Mouse (Mus musculus): ENCODE measurements around the gene Lrrfip1. TPM values are rescaled to one million over a fixed set of nuclear protein-coding genes. Genes with fewer than 3 reads are reported as not detected.
A peak's percentile ranks its signal among the peaks of the same experiment; 100 is the strongest.

Gene Lrrfip1
- polyA plus RNA-seq, 1 experiment from 2014 or later: 38.0 TPM

- no peak overlapping the region for H3K4me3 ChIP-seq
- no peaks in the 10 kb centered on the region for H3K9me3 ChIP-seq
- H3K36me3 ChIP-seq (replicated peaks): no peaks in the 10 kb centered on the region
- no peak for ATAC-seq (replicated peaks)
- no peaks in the 10 kb centered on the region for H3K27me3 ChIP-seq (replicated peaks)
- no peak overlapping the region for H3K27ac ChIP-seq
- H3K4me1 ChIP-seq: peaks cover 9% of the 10 kb centered on the region
- no peak overlapping the region for H3K4me2 ChIP-seq
- H3K9ac ChIP-seq: no peak overlapping the region
- WGBS: 76% methylated on average over 3 of the region's 3 CpGs
These were observed 15.3 kb downstream of the Lrrfip1 start for GRCm38 (mm10) chr1:91013803-91014202.

DNA sequence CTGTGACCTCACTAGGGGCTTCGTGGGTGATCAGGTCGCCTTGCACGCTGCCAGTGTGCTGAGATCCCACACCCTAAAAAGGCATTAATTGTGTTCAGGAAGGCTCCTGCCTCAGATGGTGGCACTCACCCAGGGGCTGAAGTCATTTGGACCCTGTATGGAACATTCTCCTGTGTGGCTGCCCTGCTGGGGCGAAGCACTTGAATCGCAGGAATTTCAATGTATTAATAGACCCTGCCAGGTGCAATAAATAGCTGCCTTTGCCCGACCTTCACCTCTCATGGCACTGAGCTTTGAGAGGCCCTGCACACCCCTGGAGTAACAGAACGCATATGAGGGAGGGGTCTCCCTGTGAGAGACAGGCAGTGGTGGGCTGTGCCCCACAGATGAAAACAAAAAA is 17.0 kb downstream of the Lrrfip1 start:
- Histone ChIP-seq H3K4me1 (peaks cover 9% of the 10 kb centered on the region), H3K27me3 (replicated peaks) (no peaks in the 10 kb centered on the region), H3K4me2 (no peak overlapping the region), H3K9me3 (no peaks in the 10 kb centered on the region), H3K9ac (no peak overlapping the region), H3K4me3 (no peak overlapping the region), H3K27ac (no peak overlapping the region), H3K36me3 (replicated peaks) (no peaks in the 10 kb centered on the region)
- ATAC-seq (replicated peaks): no peak
- WGBS: 81% methylated on average over 7 of the region's 7 CpGs

DNA sequence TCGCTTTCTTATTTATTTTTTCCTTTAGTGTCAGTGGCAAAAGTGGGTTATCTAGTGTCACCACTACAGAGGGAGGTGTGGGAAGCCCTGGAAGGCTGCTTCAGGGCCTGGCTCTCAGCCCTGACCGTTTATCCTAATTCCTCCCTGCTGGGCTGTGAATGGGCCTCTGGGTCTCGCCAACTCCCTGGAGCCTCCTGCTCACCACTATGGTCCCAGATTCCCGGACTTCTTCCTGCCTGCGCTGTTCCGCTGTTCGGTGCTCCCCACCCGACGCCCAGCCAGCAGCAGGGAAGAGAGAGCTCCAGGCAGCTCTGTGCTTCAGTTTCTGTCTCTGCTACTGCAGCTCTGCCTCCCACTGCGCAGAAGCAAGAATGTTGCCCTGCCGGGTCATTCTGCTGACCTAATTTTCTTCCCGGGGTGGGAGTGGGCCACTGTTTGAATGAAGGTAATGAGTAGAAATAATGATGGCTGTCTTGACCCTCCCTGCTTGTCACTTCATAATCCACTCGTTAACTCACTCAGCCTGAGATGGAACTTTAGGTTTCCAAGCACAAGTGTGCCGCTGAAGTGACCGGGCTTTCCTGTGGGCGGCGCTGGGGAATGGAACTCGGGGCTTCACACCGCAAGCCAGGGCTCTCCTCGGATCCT is 18.7 kb downstream of the Lrrfip1 start:
- WGBS: 12% methylated on average over 20 of the region's 20 CpGs
- Histone ChIP-seq H3K27ac (no peak overlapping the region), H3K9me3 (no peaks in the 10 kb centered on the region), H3K4me2 (peak overlapping the region; percentile 32), H3K4me1 (peaks cover 9% of the 10 kb centered on the region), H3K36me3 (replicated peaks) (no peaks in the 10 kb centered on the region), H3K27me3 (replicated peaks) (no peaks in the 10 kb centered on the region), H3K4me3 (0 out of 2 replicates have a peak overlapping the region, but pooled peaks have one; percentile 2), H3K9ac (no peak overlapping the region; the same call in 1 of the 2 replicates)
- no peak for ATAC-seq (replicated peaks)

DNA sequence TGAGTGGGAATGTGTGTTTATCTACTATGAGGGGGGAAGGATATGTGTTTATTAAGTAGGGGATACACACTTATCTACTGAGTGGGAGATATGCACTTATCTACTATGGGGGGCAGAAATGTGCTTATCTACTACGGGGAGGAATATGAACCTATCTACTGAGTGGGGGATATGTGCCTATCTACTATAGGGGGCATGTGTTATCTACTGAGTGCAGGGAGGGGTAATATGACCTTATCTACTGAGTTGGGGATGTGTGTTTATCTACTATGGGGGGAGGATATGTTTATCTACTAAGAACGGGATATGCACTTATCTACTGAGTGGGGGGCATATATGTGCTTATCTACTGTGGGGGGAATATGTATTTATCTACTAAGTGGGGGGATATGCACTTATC is 20.8 kb downstream of the Lrrfip1 start:
- H3K4me3 ChIP-seq: no peak overlapping the region
- H3K9ac ChIP-seq: no peak overlapping the region
- H3K36me3 ChIP-seq (replicated peaks): no peaks in the 10 kb centered on the region
- no peak overlapping the region for H3K27ac ChIP-seq
- H3K4me1 ChIP-seq: peaks cover 9% of the 10 kb centered on the region
- 95% methylated on average over 2 of the region's 2 CpGs for WGBS
- H3K4me2 ChIP-seq: no peak overlapping the region
- no peaks in the 10 kb centered on the region for H3K9me3 ChIP-seq
- ATAC-seq (replicated peaks): no peak
- H3K27me3 ChIP-seq (replicated peaks): no peaks in the 10 kb centered on the region

- Histone ChIP-seq H3K36me3 (replicated peaks) (no peaks in the 10 kb centered on the region), H3K27me3 (replicated peaks) (no peaks in the 10 kb centered on the region), H3K27ac (no peak overlapping the region), H3K9ac (no peak overlapping the region), H3K4me3 (no peak overlapping the region), H3K9me3 (no peaks in the 10 kb centered on the region), H3K4me1 (peaks cover 9% of the 10 kb centered on the region), H3K4me2 (no peak overlapping the region)
- WGBS: 55% methylated on average over 3 of the region's 3 CpGs
- ATAC-seq (replicated peaks): no peak
These were observed 22.8 kb downstream of the Lrrfip1 start for GRCm38 (mm10) chr1:91021304-91021703.

GRCm38 (mm10) chr1:91022157-91022895 is 23.8 kb downstream of the Lrrfip1 start:
- Histone ChIP-seq H3K36me3 (replicated peaks) (no peaks in the 10 kb centered on the region), H3K27ac (no peak overlapping the region), H3K4me1 (peaks cover 3% of the 10 kb centered on the region), H3K27me3 (replicated peaks) (no peaks in the 10 kb centered on the region), H3K9ac (no peak overlapping the region), H3K9me3 (no peaks in the 10 kb centered on the region), H3K4me3 (no peak overlapping the region), H3K4me2 (no peak overlapping the region)
- ATAC-seq (replicated peaks): no peak
- 89% methylated on average over 11 of the region's 11 CpGs for WGBS

DNA sequence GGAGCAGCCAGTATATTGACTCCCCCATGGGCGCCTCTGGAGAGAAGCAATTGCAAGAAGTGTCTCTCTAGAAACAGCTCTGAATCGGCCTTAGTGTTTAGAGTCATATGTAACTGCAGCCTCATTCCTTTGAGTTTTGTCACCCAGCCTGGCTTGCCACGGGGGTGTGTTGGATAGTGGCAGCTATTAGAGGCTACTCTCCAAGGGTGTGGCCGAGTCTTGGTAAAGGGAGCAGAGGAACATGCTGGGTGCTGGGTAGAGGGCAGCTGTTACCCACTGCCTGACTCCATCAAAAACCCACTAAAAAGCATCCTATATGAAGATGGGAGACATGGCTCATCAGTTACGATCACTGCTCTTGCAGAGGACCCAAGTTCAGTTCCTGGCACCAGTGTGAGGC is 24.7 kb downstream of the Lrrfip1 start:
- Histone ChIP-seq H3K4me3 (no peak overlapping the region), H3K9me3 (no peaks in the 10 kb centered on the region), H3K36me3 (replicated peaks) (no peaks in the 10 kb centered on the region), H3K27ac (no peak overlapping the region), H3K27me3 (replicated peaks) (no peaks in the 10 kb centered on the region), H3K4me1 (no peaks in the 10 kb centered on the region), H3K9ac (no peak overlapping the region), H3K4me2 (no peak overlapping the region)
- no peak for ATAC-seq (replicated peaks)
- 85% methylated on average over 5 of the region's 5 CpGs for WGBS

- no peak for ATAC-seq (replicated peaks)
- Histone ChIP-seq H3K4me1 (no peaks in the 10 kb centered on the region), H3K9me3 (no peaks in the 10 kb centered on the region), H3K4me3 (no peak overlapping the region), H3K27me3 (replicated peaks) (no peaks in the 10 kb centered on the region), H3K4me2 (no peak overlapping the region), H3K9ac (no peak overlapping the region), H3K36me3 (replicated peaks) (no peaks in the 10 kb centered on the region), H3K27ac (no peak overlapping the region)
- WGBS: 87% methylated on average over 9 of the region's 9 CpGs
These were observed 25.4 kb downstream of the Lrrfip1 start for GRCm38 (mm10) chr1:91023960-91024359.

DNA sequence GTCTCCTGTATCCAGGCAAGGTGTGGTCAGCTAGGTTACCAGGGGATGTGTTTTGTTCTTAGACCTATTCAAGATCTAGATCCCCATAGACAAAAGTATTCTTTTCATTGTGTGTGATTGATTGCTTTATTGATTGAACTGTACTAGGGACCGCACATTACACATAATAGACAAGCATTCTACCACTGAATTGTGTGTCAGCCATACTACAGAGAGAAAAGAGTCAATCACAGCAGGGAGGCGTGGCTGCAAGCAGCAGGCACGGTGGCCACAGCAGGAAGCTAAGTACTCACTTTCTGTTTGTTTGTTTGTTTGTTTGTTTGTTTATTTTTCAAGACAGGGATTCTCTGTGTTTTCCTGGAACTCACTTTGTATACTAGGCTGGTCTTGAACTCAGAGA is 25.9 kb downstream of the Lrrfip1 start:
- WGBS: 60% methylated on average over 3 of the region's 3 CpGs
- Histone ChIP-seq H3K36me3 (replicated peaks) (no peaks in the 10 kb centered on the region), H3K27ac (no peak overlapping the region), H3K4me3 (no peak overlapping the region), H3K4me2 (no peak overlapping the region), H3K27me3 (replicated peaks) (no peaks in the 10 kb centered on the region), H3K4me1 (no peaks in the 10 kb centered on the region), H3K9me3 (no peaks in the 10 kb centered on the region), H3K9ac (no peak overlapping the region)
- no peak for ATAC-seq (replicated peaks)

DNA sequence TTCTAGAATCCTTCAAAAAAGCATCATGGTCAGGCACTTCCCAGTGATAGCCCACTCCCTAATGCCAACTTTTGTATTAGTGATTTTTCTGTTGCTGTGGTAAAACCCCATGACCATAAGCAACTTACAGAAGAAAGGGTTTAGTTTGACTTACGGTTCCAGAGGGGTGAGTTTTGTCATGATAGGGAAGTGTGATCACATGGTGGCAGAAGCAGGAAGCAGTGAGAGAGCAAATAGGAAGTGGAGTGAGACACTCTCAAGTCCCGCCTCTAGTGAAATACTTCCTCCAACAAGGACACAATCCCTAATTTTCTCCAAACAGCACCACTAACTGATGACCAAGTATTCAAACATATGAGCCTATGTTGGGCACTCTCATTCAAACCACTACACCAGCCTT is 28.4 kb downstream of the Lrrfip1 start:
- no peak overlapping the region for H3K27ac ChIP-seq
- H3K4me1 ChIP-seq: no peaks in the 10 kb centered on the region
- H3K36me3 ChIP-seq (replicated peaks): no peaks in the 10 kb centered on the region
- no peak overlapping the region for H3K9ac ChIP-seq
- H3K4me3 ChIP-seq: no peak overlapping the region
- ATAC-seq (replicated peaks): no peak
- WGBS: 98% methylated on average over 2 of the region's 2 CpGs
- no peaks in the 10 kb centered on the region for H3K27me3 ChIP-seq (replicated peaks)
- H3K9me3 ChIP-seq: no peaks in the 10 kb centered on the region
- no peak overlapping the region for H3K4me2 ChIP-seq

- H3K9me3 ChIP-seq: no peaks in the 10 kb centered on the region
- H3K27ac ChIP-seq: no peak overlapping the region
- no peak overlapping the region for H3K4me2 ChIP-seq
- no peak for ATAC-seq (replicated peaks)
- no peak overlapping the region for H3K4me3 ChIP-seq
- H3K27me3 ChIP-seq (replicated peaks): no peaks in the 10 kb centered on the region
- H3K9ac ChIP-seq: no peak overlapping the region
- 100% methylated on average over 1 of the region's 1 CpGs for WGBS
- H3K36me3 ChIP-seq (replicated peaks): no peaks in the 10 kb centered on the region
- no peaks in the 10 kb centered on the region for H3K4me1 ChIP-seq
These were observed 31.8 kb downstream of the Lrrfip1 start for GRCm38 (mm10) chr1:91030383-91030782.

DNA sequence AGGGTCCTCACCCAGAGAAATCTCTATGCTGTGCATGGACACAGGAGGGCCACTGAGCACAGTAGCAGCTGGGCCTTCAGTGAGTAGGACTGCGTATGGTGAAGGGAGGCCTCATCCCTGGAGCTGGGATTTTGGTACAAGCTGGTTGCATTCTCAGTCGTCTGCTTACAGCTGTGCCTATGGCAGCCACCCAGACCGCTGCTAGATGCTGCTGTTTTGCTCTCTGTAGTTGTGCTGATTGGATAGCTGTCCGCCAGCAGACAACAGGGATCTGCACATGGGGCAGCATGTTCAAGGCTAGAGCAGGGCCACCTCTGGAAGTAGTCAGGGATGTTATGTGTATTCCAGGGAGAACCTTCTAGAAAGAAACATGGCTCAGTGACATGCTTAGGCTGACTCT is 33.0 kb downstream of the Lrrfip1 start:
- Histone ChIP-seq H3K9ac (no peak overlapping the region), H3K36me3 (replicated peaks) (no peaks in the 10 kb centered on the region), H3K27me3 (replicated peaks) (no peaks in the 10 kb centered on the region), H3K9me3 (no peaks in the 10 kb centered on the region), H3K4me3 (no peak overlapping the region), H3K4me2 (no peak overlapping the region), H3K4me1 (no peaks in the 10 kb centered on the region), H3K27ac (no peak overlapping the region)
- 75% methylated on average over 4 of the region's 4 CpGs for WGBS
- ATAC-seq (replicated peaks): no peak

- H3K27ac ChIP-seq: no peak overlapping the region
- ATAC-seq (replicated peaks): no peak
- 81% methylated on average over 11 of the region's 11 CpGs for WGBS
These were observed 33.9 kb downstream of the Lrrfip1 start for GRCm38 (mm10) chr1:91032393-91032971.

More at GRCm38 (mm10) chr1:91032393-91032971, 33.9 kb downstream of the Lrrfip1 start:
- no peaks in the 10 kb centered on the region for H3K4me1 ChIP-seq
- H3K4me3 ChIP-seq: no peak overlapping the region
- no peaks in the 10 kb centered on the region for H3K36me3 ChIP-seq (replicated peaks)
- H3K9ac ChIP-seq: no peak overlapping the region
- no peaks in the 10 kb centered on the region for H3K9me3 ChIP-seq
- no peak overlapping the region for H3K4me2 ChIP-seq
- no peaks in the 10 kb centered on the region for H3K27me3 ChIP-seq (replicated peaks)
